Mouse (Mus musculus) left cerebral cortex, adult 6 months (tissue): Measurements from ENCODE around the gene Pclaf. TPM values are rescaled to one million over a fixed set of nuclear protein-coding genes. Genes with fewer than 3 reads are reported as not detected.

Experiments
- long read RNA-seq, 2 experiments: library from polyadenylated mRNA; unstranded; transcript quantifications; one replicate each; pipeline ENCODE4 v2.0.0; 2019 to 2020
- polyA plus RNA-seq: library from polyadenylated mRNA; unstranded; fragments of <200 nt; fragmentation: Nextera tagmentation; gene quantifications from 2 replicates; pipeline ENCODE4 v1.2.3, GENCODE M21; 2021

Gene Pclaf
- 0.80 and 0.85 TPM in 2 replicates for polyA plus RNA-seq
- long read RNA-seq, experiment 1, partial matches to known transcripts = 0 of 1 reads
- long read RNA-seq, experiment 1, other reads (novel, unspliced or antisense) = 0 of 1 reads
- long read RNA-seq, experiment 2 = 0 reads

DNA sequence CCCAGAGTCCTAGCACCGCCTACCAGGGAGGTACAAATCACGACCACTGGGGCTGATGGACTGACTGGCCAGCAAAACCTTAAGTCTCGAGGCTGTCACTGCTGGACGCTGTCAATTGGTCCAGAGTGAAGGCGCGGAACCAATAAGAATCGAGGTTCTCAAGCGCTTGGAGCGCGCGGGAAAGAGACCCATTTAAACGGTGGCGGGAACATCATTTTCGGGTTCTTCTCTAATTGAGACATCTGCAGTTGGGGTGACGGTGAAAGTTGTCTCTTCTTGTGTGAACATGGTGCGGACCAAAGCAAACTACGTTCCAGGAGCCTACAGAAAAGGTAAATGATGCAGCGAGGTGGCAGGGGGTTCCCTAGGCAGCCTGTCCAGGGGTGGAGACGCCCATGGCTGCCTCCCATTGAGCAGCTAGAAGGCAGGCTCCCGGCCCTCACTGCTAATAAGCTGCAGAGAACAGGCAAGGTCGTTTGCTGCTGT, at the start of gene Pclaf:
Pclaf (plus strand) TSS at position 95 of the 486 bp plus-strand sequence.

GRCm38 (mm10) chr9:65908394-65909300, 18.6 kb downstream of the Pclaf start, which contains the start of the genes Trip4 and Csnk1g1:
TSS of gene Trip4 (minus strand) at chr9:65908794.
TSS of gene Csnk1g1 (plus strand) at chr9:65908924.

Other genes starting within 250 kb of the Pclaf start
- gene Oaz2, start 222.2 kb upstream of the Pclaf start, polyA plus RNA-seq = 260 and 293 TPM in 2 replicates
- gene Zfp609, start 62.7 kb upstream of the Pclaf start, polyA plus RNA-seq = 3.1 and 3.3 TPM in 2 replicates
- 13.8 and 18.7 TPM in 2 replicates for gene Trip4, start 18.6 kb downstream of the Pclaf start, polyA plus RNA-seq
- 12.9 and 14.9 TPM in 2 replicates for gene Csnk1g1, start 18.7 kb downstream of the Pclaf start, polyA plus RNA-seq
- gene Ppib, start 170.0 kb downstream of the Pclaf start, polyA plus RNA-seq = 251 and 268 TPM in 2 replicates
- gene Snx22, start 179.5 kb downstream of the Pclaf start, polyA plus RNA-seq = 4.0 and 5.7 TPM in 2 replicates
- gene Snx1, start 236.3 kb downstream of the Pclaf start, polyA plus RNA-seq = 62.4 and 71.0 TPM in 2 replicates
- 50.2 and 59.6 TPM in 2 replicates for gene Ciao2a, start 236.4 kb downstream of the Pclaf start, polyA plus RNA-seq